Mouse (Mus musculus) Patski (cell line): ENCODE data around the gene Cxcl1. TPM values are rescaled to one million over a fixed set of nuclear protein-coding genes. Genes with fewer than 3 reads are reported as not detected.

Source experiments
- ATAC-seq: fragments of 100-300 bp; one replicate; pipeline ENCODE4 v1.8.0; 2021
- CTCF ChIA-PET: fragments of 350-600 bp; sonication (Branson Sonifier 250); formaldehyde crosslinking; loops from one replicate; lab custom pipeline; 2022; ENCODE audit warnings: inconsistent platforms; lab: Charles Lee
- POLR2A ChIA-PET: fragments of 350-600 bp; sonication (Branson Sonifier 250); formaldehyde crosslinking; loops from one replicate; lab custom pipeline; 2022; ENCODE audit warnings: antibody characterized with exemption, inconsistent platforms; lab: Charles Lee
- DNase-seq: peaks from one replicate; pipeline ENCODE4 v3.0.0-alpha.2; 2011; ENCODE audit warnings: low read depth, low spot score
- H3K27me3 ChIP-seq: fragments of 371-371 bp; one replicate; pipeline ENCODE4 v1.5.1; 2021
- CTCF ChIP-seq: fragments of 100-300 bp; IDR thresholded peaks from one replicate; pipeline ENCODE4 v1.5.1; 2021
- in situ Hi-C: fragments of 300-500 bp; cut with MboI; formaldehyde crosslinking; loops from 3 replicates; pipeline ENCODE4 v1.11.1; 2018; ENCODE audit warnings: low pct_unique_long_range_greater_than_20kb, mixed read lengths
- polyA plus RNA-seq: library from polyadenylated mRNA; unstranded; gene quantifications from one replicate; pipeline ENCODE4 v1.2.3, GENCODE M21; 2021

Cxcl1 gene
- polyA plus RNA-seq, 1 experiment from 2014 or later = 86.7 TPM

GRCm38 (mm10) chr5:90861876-90862375, 29.1 kb upstream of the Cxcl1 start:
- POLR2A ChIA-PET = no interaction called here
- in situ Hi-C loops = no loop called here
- H3K27me3 ChIP-seq = no peaks in the 10 kb centered on the region
- CTCF ChIA-PET = interaction anchor here (0.6 to 1.5 kb wide), 3 partner anchors 12 to 1778 kb away, joined by 3 to 9 read pairs (median 3); no protein-coding TSS in a partner anchor
- DNase-seq = no peak
- no peak for ATAC-seq
- no peak for TF ChIP-seq CTCF

DNA sequence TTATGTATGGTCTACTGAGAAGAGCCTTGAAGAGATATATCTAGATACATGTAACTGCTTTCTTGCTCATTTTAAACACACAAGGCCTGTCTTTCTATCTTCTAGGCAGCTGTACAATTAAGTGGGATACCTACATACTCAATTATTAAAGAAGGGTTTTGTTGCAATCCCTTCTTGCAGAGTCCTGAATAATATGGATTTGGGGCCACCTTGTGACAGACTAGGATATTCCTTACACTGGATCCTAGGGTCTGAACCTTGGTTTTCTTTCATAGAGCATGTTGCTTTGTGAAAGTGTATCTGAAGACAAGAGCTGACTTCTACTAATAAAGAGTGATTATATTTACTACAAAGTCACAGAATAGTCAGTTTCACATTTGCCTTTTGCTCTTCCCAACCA, 24.3 kb upstream of the Cxcl1 start:
- ATAC-seq = no peak
- in situ Hi-C loops = no loop called here
- no peaks in the 10 kb centered on the region for H3K27me3 ChIP-seq
- ChIA-PET POLR2A (interaction anchor here (0.9 to 1.9 kb wide), 2 partner anchors 12 to 205 kb away, joined by 3 to 4 read pairs; no protein-coding TSS in a partner anchor), CTCF (interaction anchor here (0.8 to 2.9 kb wide), 15 partner anchors 9 to 265 kb away, joined by 3 to 27 read pairs (median 5); partner anchors contain the start of genes Cxcl2 and Cxcl3)
- TF ChIP-seq CTCF = peak; percentile 56
- DNase-seq = no peak

DNA sequence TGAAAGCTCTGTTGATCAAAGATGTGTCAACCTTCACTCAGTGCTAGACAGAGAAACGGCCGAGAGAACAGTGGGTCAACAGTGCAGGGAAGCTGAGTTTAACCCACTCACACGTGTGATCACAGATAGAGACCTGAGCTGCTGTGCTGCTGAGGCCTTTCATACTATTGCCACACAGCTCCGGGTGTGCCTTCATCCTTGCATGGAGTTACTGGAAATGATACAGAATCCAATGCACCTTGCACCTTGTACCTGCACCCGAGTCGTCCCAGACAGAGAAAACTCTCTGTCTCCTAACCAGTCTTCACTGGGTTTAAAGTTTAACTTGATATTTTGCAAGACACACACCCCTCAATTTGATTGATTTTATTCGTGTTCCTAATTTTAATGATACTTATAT, 18.7 kb upstream of the Cxcl1 start:
- DNase-seq = no peak
- CTCF ChIA-PET = interaction anchor here (0.9 to 1.0 kb wide), 4 partner anchors 15 to 211 kb away, joined by 3 read pairs; partner anchors contain the start of gene Cxcl1
- POLR2A ChIA-PET = no interaction called here
- H3K27me3 ChIP-seq = no peaks in the 10 kb centered on the region
- no peak for TF ChIP-seq CTCF
- in situ Hi-C loops = no loop called here
- no peak for ATAC-seq

DNA sequence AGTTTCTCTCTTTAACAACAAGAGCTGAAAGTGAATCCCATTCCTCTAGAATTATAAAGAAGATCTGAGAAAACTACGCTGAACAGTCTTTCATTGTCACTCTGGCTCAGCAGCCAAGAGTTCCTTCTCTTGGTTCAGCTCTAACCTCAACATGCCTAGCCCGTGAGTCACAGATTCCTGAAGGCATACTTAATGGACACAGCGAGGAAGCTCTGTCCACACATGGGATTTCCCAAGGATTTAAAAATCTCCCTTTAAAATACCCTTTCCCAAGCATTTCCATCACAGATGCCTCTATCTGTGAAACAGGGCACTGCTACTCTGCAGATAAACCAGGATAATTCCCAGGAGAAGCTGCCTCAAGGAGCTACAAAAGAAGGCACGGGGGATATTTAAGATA, 15.0 kb upstream of the Cxcl1 start:
- ATAC-seq (peak; percentile 92), DNase-seq (peak; percentile 98)
- no peaks in the 10 kb centered on the region for H3K27me3 ChIP-seq
- ChIA-PET POLR2A (interaction anchor here (0.7 to 1.5 kb wide), 5 partner anchors 14 to 193 kb away, joined by 3 to 4 read pairs (median 3); partner anchors contain the start of gene Mthfd2l), CTCF (interaction anchor here (0.7 to 2.4 kb wide), 14 partner anchors 8 to 287 kb away, joined by 3 to 12 read pairs (median 4); partner anchors contain the start of genes Cxcl1, Cxcl2 and Cxcl5)
- peak; percentile 52 for TF ChIP-seq CTCF
- in situ Hi-C loops = loop anchor here (25.0 kb wide), 1 partner anchor 1414 kb away; the partner anchor contains the start of gene Gc

DNA sequence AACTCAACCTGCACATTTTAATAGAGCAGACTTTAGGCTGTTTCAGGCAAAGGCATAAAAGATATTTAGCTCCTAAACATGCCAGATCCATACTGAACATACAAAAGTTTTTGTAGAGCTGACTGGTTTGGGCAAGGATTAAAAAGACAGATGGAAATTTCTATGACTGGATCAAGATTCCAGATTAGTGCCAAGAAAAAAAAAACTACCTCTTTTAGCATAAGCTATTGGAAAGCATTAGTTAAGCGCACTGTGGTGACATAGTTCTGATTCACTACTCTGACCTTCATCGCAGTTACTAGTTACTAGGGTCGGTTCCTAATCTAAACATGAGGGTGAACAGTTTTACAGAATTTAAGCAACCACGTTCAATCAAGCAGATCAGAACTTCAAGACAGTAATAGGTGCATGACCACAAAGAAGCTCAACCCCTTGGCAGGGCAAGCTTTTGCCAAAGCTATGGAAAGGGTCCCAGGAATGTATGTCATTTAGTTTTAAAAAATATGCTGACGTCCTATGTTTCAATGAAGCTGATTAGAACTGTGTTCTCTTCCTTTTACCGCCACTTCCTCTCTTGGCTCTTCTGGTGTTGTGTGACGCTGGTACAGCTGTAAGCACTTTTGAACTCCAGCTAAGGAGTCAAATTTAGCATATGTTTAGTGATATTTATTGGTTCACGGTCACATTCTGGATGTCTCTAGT, 14.4 kb upstream of the Cxcl1 start:
- peak; percentile 3 for TF ChIP-seq CTCF
- ATAC-seq = peak; percentile 8
- H3K27me3 ChIP-seq = no peaks in the 10 kb centered on the region
- ChIA-PET CTCF (interaction anchor here (0.7 to 2.4 kb wide), 15 partner anchors 8 to 287 kb away, joined by 3 to 12 read pairs (median 4); partner anchors contain the start of genes Cxcl1, Cxcl2 and Cxcl5), POLR2A (interaction anchor here (0.7 to 1.5 kb wide), 5 partner anchors 13 to 194 kb away, joined by 3 to 4 read pairs (median 3); partner anchors contain the start of gene Mthfd2l)
- no peak for DNase-seq
- in situ Hi-C loops = loop anchor here (25.0 kb wide), 1 partner anchor 1414 kb away; the partner anchor contains the start of gene Gc

DNA sequence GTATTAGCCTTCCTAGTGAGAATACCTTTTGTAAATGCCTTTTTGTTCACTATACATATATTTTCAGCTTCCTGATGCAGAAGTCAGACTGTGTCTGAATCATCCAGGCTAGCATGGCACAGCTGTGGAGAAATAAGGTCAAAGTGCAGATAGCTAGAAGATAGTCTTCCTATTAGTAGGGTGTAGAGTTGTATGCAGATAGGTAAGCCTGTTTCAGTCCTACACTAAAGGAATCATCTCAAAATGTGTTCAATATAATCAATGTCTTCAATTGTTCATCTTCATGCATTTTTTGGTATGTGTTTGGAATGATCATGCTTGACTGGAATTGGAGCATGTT, 13.9 kb upstream of the Cxcl1 start:
- no peaks in the 10 kb centered on the region for H3K27me3 ChIP-seq
- ChIA-PET CTCF (interaction anchor here (1.0 to 2.4 kb wide), 10 partner anchors 9 to 215 kb away, joined by 3 to 12 read pairs (median 4); partner anchors contain the start of genes Cxcl1, Cxcl2 and Cxcl5), POLR2A (interaction anchor here (1.0 to 1.3 kb wide), 2 partner anchors 13 to 54 kb away, joined by 3 to 4 read pairs; partner anchors contain the start of gene Mthfd2l)
- in situ Hi-C loops = loop anchor here (25.0 kb wide), 1 partner anchor 1415 kb away; the partner anchor contains the start of gene Gc
- DNase-seq = no peak
- TF ChIP-seq CTCF = no peak
- ATAC-seq = no peak

- in situ Hi-C loops = loop anchor here (25.0 kb wide), 1 partner anchor 1417 kb away; the partner anchor contains the start of gene Gc
- no peak for DNase-seq
- POLR2A ChIA-PET = interaction anchor here (0.5 kb wide), 1 partner anchor 1341 kb away, joined by 3 read pairs; no protein-coding TSS in a partner anchor
- CTCF ChIA-PET = interaction anchor here (0.8 to 1.5 kb wide), 3 partner anchors 11 to 218 kb away, joined by 3 to 5 read pairs (median 4); partner anchors contain the start of gene Cxcl1
- H3K27me3 ChIP-seq = no peaks in the 10 kb centered on the region
- TF ChIP-seq CTCF = no peak
- ATAC-seq = no peak
Measured at GRCm38 (mm10) chr5:90879307-90880014, 11.6 kb upstream of the Cxcl1 start.

DNA sequence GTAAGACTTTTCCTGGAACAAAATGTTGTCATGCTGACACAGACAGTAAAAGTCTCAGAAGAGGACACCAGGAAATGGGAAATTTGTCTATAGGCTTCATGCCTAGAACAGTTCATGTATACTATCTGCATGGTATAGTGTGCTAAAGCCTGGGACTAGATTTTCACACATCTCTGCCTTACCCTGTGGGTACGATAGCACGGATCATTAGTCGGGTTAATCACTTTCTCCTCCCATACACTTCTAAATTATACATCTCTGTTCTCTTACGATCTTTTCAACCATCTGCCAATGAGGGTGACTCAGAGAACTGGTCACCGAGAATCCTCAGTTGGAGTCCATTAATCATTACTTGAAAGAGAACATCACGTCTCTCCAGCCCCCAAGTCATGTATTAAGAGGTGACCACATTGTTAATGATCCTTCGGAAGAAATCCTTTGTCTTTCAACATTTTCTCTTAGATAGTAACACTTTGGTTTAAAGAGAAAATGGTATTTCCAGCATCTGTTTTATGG, 10.6 kb upstream of the Cxcl1 start:
- ATAC-seq (peak; percentile 27), DNase-seq (no peak)
- ChIA-PET POLR2A (interaction anchor here (0.7 kb wide), 1 partner anchor 573 kb away, joined by 3 read pairs; no protein-coding TSS in a partner anchor), CTCF (interaction anchor here (0.8 to 1.7 kb wide), 4 partner anchors 11 to 21 kb away, joined by 4 to 7 read pairs (median 4); partner anchors contain the start of gene Cxcl1)
- H3K27me3 ChIP-seq = no peaks in the 10 kb centered on the region
- TF ChIP-seq CTCF = no peak
- in situ Hi-C loops = loop anchor here (25.0 kb wide), 1 partner anchor 1418 kb away; the partner anchor contains the start of gene Gc

- DNase-seq = no peak
- ATAC-seq = no peak
- POLR2A ChIA-PET = interaction anchor here (0.7 to 2.0 kb wide), 3 partner anchors 10 to 573 kb away, joined by 3 to 12 read pairs (median 10); partner anchors contain the start of genes Cxcl1 and Cxcl5
- no peaks in the 10 kb centered on the region for H3K27me3 ChIP-seq
- in situ Hi-C loops = loop anchor here (25.0 kb wide), 1 partner anchor 1419 kb away; the partner anchor contains the start of gene Gc
- CTCF ChIA-PET = interaction anchor here (0.6 to 1.7 kb wide), 9 partner anchors 10 to 220 kb away, joined by 3 to 7 read pairs (median 4); partner anchors contain the start of genes Cxcl1 and Cxcl3
- TF ChIP-seq CTCF = no peak
Measured at GRCm38 (mm10) chr5:90881021-90881420, 10.0 kb upstream of the Cxcl1 start.
